Mouse (Mus musculus): ENCODE data around the gene Rangap1.

- TF ChIP-seq CTCF (IDR thresholded peaks at IDR 0.05) (no peak), EP300 (IDR thresholded peaks at IDR 0.05) (no peak)
Measured at GRCm38 (mm10) chr15:81700601-81701000, 44.7 kb downstream of the Rangap1 start.

Measured in lung, postnatal 0 days (tissue).